ENCODE assay signal across 17 mouse cellular contexts in genomic region chr5:28372172-28372664, GRCm38 (mm10).
"Had no signal": no experiment of that assay in that cellular context is flagged by ENCODE, and none has a peak within 500 bp of the region (broad histone marks: within the 10 kb centered on the region; RNA-seq: fewer than 3 reads in every experiment).

No protein-coding gene starts in this region.

- H3K4me3 ChIP-seq: layer of hippocampus, adult 2 months; limb, embryonic 12.5 days; megakaryocyte, embryonic 14.5 days; midbrain, embryonic 12.5 days; neural tube, embryonic 13.5 days; stomach, embryonic 15.5 days had no signal

- DNase-seq: kidney, adult 9 months; kidney, postnatal 4 days; lung, embryonic 14.5 days; lung, postnatal 10 days; lung, postnatal 4 days; retina, postnatal 1 day; right cerebral cortex, postnatal 14 days; thymus, adult 2 months; thymus, postnatal 25 days had no signal

- H3K4me2 ChIP-seq: limb, embryonic 12.5 days; lung, embryonic 14.5 days; midbrain, embryonic 12.5 days; neural tube, embryonic 13.5 days; stomach, embryonic 15.5 days had no signal

- H3K9ac ChIP-seq: limb, embryonic 12.5 days; lung, embryonic 14.5 days; midbrain, embryonic 12.5 days; neural tube, embryonic 13.5 days; stomach, embryonic 15.5 days had no signal

- H3K27me3 ChIP-seq: limb, embryonic 12.5 days; megakaryocyte, embryonic 14.5 days; midbrain, embryonic 12.5 days; neural tube, embryonic 13.5 days; stomach, embryonic 15.5 days had no signal

- ATAC-seq: midbrain, embryonic 16.5 days had no signal

- H3K27ac ChIP-seq: kidney, postnatal 0 days; layer of hippocampus, adult 2 months; limb, embryonic 12.5 days; midbrain, embryonic 12.5 days; neural tube, embryonic 13.5 days; stomach, embryonic 15.5 days had no signal

- H3K9me3 ChIP-seq: limb, embryonic 12.5 days; megakaryocyte, embryonic 14.5 days; midbrain, embryonic 12.5 days; neural tube, embryonic 13.5 days; stomach, embryonic 15.5 days had no signal

- H3K4me1 ChIP-seq: limb, embryonic 12.5 days; stomach, embryonic 15.5 days had no signal
